Mouse (Mus musculus): Measurements from ENCODE around the gene Rassf5.

The Rassf5 gene

GRCm38 (mm10) chr1:131245089-131245856 lies at the start of gene Rassf5:
Rassf5 (minus strand) TSS chr1:131245258.
- peak; percentile 71 for DNase-seq (ENCODE audit: low spot score)

- DNase-seq (ENCODE audit: low spot score) = no peak
Observed at GRCm38 (mm10) chr1:131293922-131294250, 48.8 kb upstream of the Rassf5 start.

- no peak for DNase-seq (ENCODE audit: low spot score)
Observed at GRCm38 (mm10) chr1:131293221-131293921, 48.3 kb upstream of the Rassf5 start.

- DNase-seq (ENCODE audit: low spot score) = peak; percentile 77
Observed at GRCm38 (mm10) chr1:131290648-131291047, 45.6 kb upstream of the Rassf5 start.

GRCm38 (mm10) chr1:131288938-131289337 lies 43.9 kb upstream of the Rassf5 start:
- no peak for DNase-seq (ENCODE audit: low spot score)

- DNase-seq (ENCODE audit: low spot score) = no peak
Observed at GRCm38 (mm10) chr1:131287267-131287666, 42.2 kb upstream of the Rassf5 start.

- no peak for DNase-seq (ENCODE audit: low spot score)
Observed at GRCm38 (mm10) chr1:131286803-131287202, 41.7 kb upstream of the Rassf5 start.

- no peak for DNase-seq (ENCODE audit: low spot score)
Observed at GRCm38 (mm10) chr1:131284616-131285015, 39.6 kb upstream of the Rassf5 start.

- DNase-seq (ENCODE audit: low spot score) = no peak
Observed at GRCm38 (mm10) chr1:131284167-131284566, 39.1 kb upstream of the Rassf5 start.

GRCm38 (mm10) chr1:131281731-131282130 lies 36.7 kb upstream of the Rassf5 start:
- no peak for DNase-seq (ENCODE audit: low spot score)

GRCm38 (mm10) chr1:131280280-131280679 lies 35.2 kb upstream of the Rassf5 start:
- DNase-seq (ENCODE audit: low spot score) = no peak

- DNase-seq (ENCODE audit: low spot score) = no peak
Observed at GRCm38 (mm10) chr1:131279456-131279776, 34.4 kb upstream of the Rassf5 start, which contains the start of gene Ikbke. Ikbke (minus strand) TSS chr1:131279606.

- no peak for DNase-seq (ENCODE audit: low spot score)
Observed at GRCm38 (mm10) chr1:131278606-131279455, 33.8 kb upstream of the Rassf5 start.

- DNase-seq (ENCODE audit: low spot score) = no peak
Observed at GRCm38 (mm10) chr1:131276831-131277230, 31.8 kb upstream of the Rassf5 start.

- no peak for DNase-seq (ENCODE audit: low spot score)
Observed at GRCm38 (mm10) chr1:131275577-131275976, 30.5 kb upstream of the Rassf5 start.

GRCm38 (mm10) chr1:131274725-131275539 lies 29.9 kb upstream of the Rassf5 start:
- DNase-seq (ENCODE audit: low spot score) = no peak

- DNase-seq (ENCODE audit: low spot score) = peak; percentile 92
Observed at GRCm38 (mm10) chr1:131269797-131270578, 24.9 kb upstream of the Rassf5 start.

GRCm38 (mm10) chr1:131268776-131269175 lies 23.7 kb upstream of the Rassf5 start:
- DNase-seq (ENCODE audit: low spot score) = no peak

GRCm38 (mm10) chr1:131263905-131264304 lies 18.8 kb upstream of the Rassf5 start:
- DNase-seq (ENCODE audit: low spot score) = peak; percentile 21

- peak; percentile 83 for DNase-seq (ENCODE audit: low spot score)
Observed at GRCm38 (mm10) chr1:131260309-131260656, 15.2 kb upstream of the Rassf5 start.
